Mouse (Mus musculus) C2C12 (cell line): ENCODE measurements around the gene Cadps2. TPM values are rescaled to one million over a fixed set of nuclear protein-coding genes. Genes with fewer than 3 reads are reported as not detected.

ENCODE experiments used
- H3K27me3 ChIP-seq: one replicate; pipeline ENCODE4 v1.6.1; 2011; ENCODE audit not compliant: control insufficient read depth, insufficient read depth, insufficient read length
- H3K36me3 ChIP-seq: one replicate; pipeline ENCODE4 v1.6.1; 2011; ENCODE audit not compliant: control insufficient read depth, insufficient read depth
- H3K4me3 ChIP-seq: one replicate; pipeline ENCODE4 v1.5.1; 2011; ENCODE audit warnings: mild to moderate bottlenecking, control low read depth; ENCODE audit not compliant: poor library complexity, insufficient read depth, severe bottlenecking
- H3K79me2 ChIP-seq: one replicate; pipeline ENCODE4 v1.6.1; 2011; ENCODE audit not compliant: control insufficient read depth, insufficient read depth
- H3K79me3 ChIP-seq: one replicate; pipeline ENCODE4 v1.6.1; 2011; ENCODE audit warnings: low read depth, control low read depth
- H3ac ChIP-seq: one replicate; pipeline ENCODE3; 2011; ENCODE audit warnings: low read depth; ENCODE audit not compliant: control insufficient read depth, insufficient read length
- CEBPB ChIP-seq: IDR thresholded peaks from one replicate; pipeline ENCODE4 v1.6.1; 2011; ENCODE audit warnings: low read depth, mild to moderate bottlenecking, control low read depth, moderate library complexity
- CTCF ChIP-seq: IDR thresholded peaks from one replicate; pipeline ENCODE4 v1.5.1; 2011; ENCODE audit not compliant: control insufficient read depth, insufficient read depth, insufficient read length
- FOSL1 ChIP-seq: IDR thresholded peaks from one replicate; pipeline ENCODE4 v1.8.0; 2011; ENCODE audit warnings: mild to moderate bottlenecking, low read length; ENCODE audit not compliant: poor library complexity, insufficient read depth, severe bottlenecking
- MAX ChIP-seq: IDR thresholded peaks from one replicate; pipeline ENCODE4 v1.6.1; 2011; ENCODE audit warnings: mild to moderate bottlenecking, control low read depth
- MYOD1 ChIP-seq: IDR thresholded peaks from one replicate; pipeline ENCODE4 v1.6.1; 2011; ENCODE audit warnings: low read depth; ENCODE audit not compliant: control insufficient read depth, insufficient read length
- MYOG ChIP-seq: IDR thresholded peaks from one replicate; pipeline ENCODE4 v1.6.1; 2011; ENCODE audit not compliant: control insufficient read depth, insufficient read length; ENCODE audit errors: extremely low read depth
- USF1 ChIP-seq: IDR thresholded peaks from one replicate; pipeline ENCODE4 v1.6.1; 2011; ENCODE audit warnings: low read depth, mild to moderate bottlenecking, control low read depth, moderate library complexity
- polyA plus RNA-seq: library from polyadenylated mRNA; unstranded; fragments of >200 nt; fragmentation: generic; extraction: Trizol; gene quantifications from one replicate; pipeline ENCODE4 v1.2.1, GENCODE M21; 2012; ENCODE audit warnings: missing spikeins

Cadps2 gene
- polyA plus RNA-seq, 1 experiment = not detected

DNA sequence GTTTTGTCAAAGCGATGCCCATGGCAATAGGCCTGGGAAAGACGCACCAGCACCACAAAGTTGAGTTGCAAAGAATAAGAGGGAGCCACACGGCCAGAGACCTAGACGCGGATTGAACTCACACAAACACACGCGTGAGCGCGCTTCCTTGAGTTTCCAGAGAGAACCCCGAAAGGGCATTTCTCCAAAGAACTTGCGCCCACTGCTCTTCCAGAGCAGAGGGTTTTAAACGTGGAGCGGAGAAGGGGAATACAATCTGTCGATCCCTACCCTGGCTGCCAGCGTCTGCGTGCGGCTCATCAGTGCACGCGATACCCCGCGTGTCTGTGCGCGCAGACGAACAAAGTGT lies 590.2 kb downstream of the Cadps2 start:
- no peak for TF ChIP-seq CEBPB
- TF ChIP-seq MYOG = no peak
- TF ChIP-seq FOSL1 = no peak
- no peak for TF ChIP-seq MYOD1
- TF ChIP-seq CTCF = no peak
- no peak for TF ChIP-seq MAX
- no peak for TF ChIP-seq USF1
- no peaks in the 10 kb centered on the region for H3K79me2 ChIP-seq
- peaks cover 9% of the 10 kb centered on the region for H3K27me3 ChIP-seq
- no peak overlapping the region for H3ac ChIP-seq
- no peak overlapping the region for H3K4me3 ChIP-seq
- no peaks in the 10 kb centered on the region for H3K36me3 ChIP-seq
- H3K79me3 ChIP-seq = no peaks in the 10 kb centered on the region

DNA sequence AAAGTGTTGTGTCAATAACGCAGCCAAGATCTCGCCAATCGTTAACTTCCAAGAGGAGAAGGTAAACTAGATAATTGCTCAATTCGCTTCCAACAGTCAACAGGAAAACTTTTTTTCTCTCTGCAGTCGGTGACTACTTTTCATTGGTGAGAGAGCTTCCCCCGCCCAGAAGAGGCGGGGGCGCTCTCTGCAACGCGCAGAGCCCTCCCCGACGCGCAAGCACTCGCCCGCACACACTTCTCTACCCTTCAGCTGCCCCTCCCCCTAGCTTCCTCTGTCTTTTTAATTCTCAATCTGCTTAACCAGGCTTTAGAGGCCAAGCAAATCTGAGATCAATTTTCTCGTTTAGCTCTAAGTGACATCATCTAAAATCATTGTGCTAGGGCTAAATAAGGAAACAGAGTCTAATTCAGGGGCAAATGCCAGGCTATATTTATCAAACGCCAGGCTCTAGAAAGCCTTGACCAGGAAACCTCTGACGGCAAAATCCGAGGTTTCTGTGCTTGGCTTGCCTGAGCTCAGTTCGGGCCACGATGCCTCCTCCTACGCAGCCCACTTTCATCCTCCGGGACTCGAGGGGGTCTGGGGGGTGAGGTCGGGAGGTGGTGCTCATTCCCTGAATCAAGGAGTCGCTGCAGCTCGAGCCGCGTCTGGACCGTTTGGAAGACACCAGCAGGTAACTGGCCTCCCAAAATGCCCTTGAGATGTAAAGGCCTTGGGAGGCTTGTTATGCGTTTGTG lies 590.7 kb downstream of the Cadps2 start, which contains the start of gene Fezf1:
Gene Fezf1, minus strand, starts transcription at position 50 of the 740 bp plus-strand sequence.
- Histone ChIP-seq H3K27me3 (peaks cover 6% of the 10 kb centered on the region), H3ac (no peak within 1 kb of the TSS), H3K4me3 (no peak within 1 kb of the TSS), H3K79me2 (no peaks in the 10 kb centered on the region), H3K79me3 (no peaks in the 10 kb centered on the region), H3K36me3 (no peaks in the 10 kb centered on the region)
- no peak for TF ChIP-seq CEBPB
- TF ChIP-seq FOSL1 = no peak
- no peak for TF ChIP-seq MYOG
- no peak for TF ChIP-seq MYOD1

- Histone ChIP-seq H3ac (no peak overlapping the region), H3K36me3 (no peaks in the 10 kb centered on the region), H3K79me2 (no peaks in the 10 kb centered on the region), H3K79me3 (no peaks in the 10 kb centered on the region), H3K27me3 (peaks cover 6% of the 10 kb centered on the region), H3K4me3 (no peak overlapping the region)
- no peak for TF ChIP-seq MYOD1
- no peak for TF ChIP-seq MAX
- TF ChIP-seq CEBPB = no peak
- TF ChIP-seq MYOG = no peak
- no peak for TF ChIP-seq CTCF
- no peak for TF ChIP-seq USF1
- TF ChIP-seq FOSL1 = no peak
Observed at GRCm38 (mm10) chr6:23247512-23248312, 591.5 kb downstream of the Cadps2 start.

- Histone ChIP-seq H3K79me2 (no peaks in the 10 kb centered on the region), H3K79me3 (no peaks in the 10 kb centered on the region), H3K27me3 (peaks cover 6% of the 10 kb centered on the region), H3K4me3 (no peak overlapping the region), H3K36me3 (no peaks in the 10 kb centered on the region), H3ac (no peak overlapping the region)
- no peak for TF ChIP-seq USF1
- TF ChIP-seq MYOD1 = no peak
- TF ChIP-seq MAX = no peak
- no peak for TF ChIP-seq FOSL1
- no peak for TF ChIP-seq MYOG
- TF ChIP-seq CTCF = no peak
- TF ChIP-seq CEBPB = no peak
Observed at GRCm38 (mm10) chr6:23246790-23247511, 592.3 kb downstream of the Cadps2 start.

GRCm38 (mm10) chr6:23246061-23246789 lies 593.0 kb downstream of the Cadps2 start:
- no peak overlapping the region for H3K4me3 ChIP-seq
- no peak overlapping the region for H3ac ChIP-seq
- TF ChIP-seq USF1 (no peak), MYOG (no peak), MAX (no peak), CEBPB (no peak), FOSL1 (no peak), MYOD1 (no peak), CTCF (no peak)
- H3K79me3 ChIP-seq = no peaks in the 10 kb centered on the region
- no peaks in the 10 kb centered on the region for H3K36me3 ChIP-seq
- H3K27me3 ChIP-seq = peaks cover 6% of the 10 kb centered on the region
- H3K79me2 ChIP-seq = no peaks in the 10 kb centered on the region
